Mouse (Mus musculus) CH12.LX (cell line): ENCODE measurements around the gene Kif13a. TPM values are rescaled to one million over a fixed set of nuclear protein-coding genes. Genes with fewer than 3 reads are reported as not detected.

Experiments used
- DNase-seq: peaks from one replicate; pipeline ENCODE4 v3.0.0-alpha.2; 2013; ENCODE audit errors: extremely low read depth
- H3K27ac ChIP-seq: 2 replicates; pipeline ENCODE4 v1.5.1; 2012; ENCODE audit warnings: low read depth, mild to moderate bottlenecking, control low read depth, moderate library complexity; ENCODE audit not compliant: insufficient read depth
- H3K27me3 ChIP-seq: replicated peaks from 2 replicates; pipeline ENCODE3; 2012; ENCODE audit warnings: inconsistent platforms
- H3K36me3 ChIP-seq, 2 experiments: replicated peaks in 1 of 2; 2 replicates each; pipeline versions ENCODE3 to v1.6.1; 2012; ENCODE audit warnings: inconsistent platforms in 1 of 2, low read length in 1 of 2, mild to moderate bottlenecking in 1 of 2, mixed read lengths in 1 of 2, moderate library complexity in 1 of 2; ENCODE audit not compliant: control insufficient read depth in 1 of 2, insufficient read depth in 1 of 2
- H3K4me1 ChIP-seq, 2 experiments: 2 replicates each; pipeline ENCODE4 v1.6.1; 2012; ENCODE audit warnings: inconsistent platforms in 1 of 2, moderate library complexity in 1 of 2; ENCODE audit not compliant: insufficient read depth in 2 of 2, control insufficient read depth in 1 of 2
- H3K4me2 ChIP-seq: 2 replicates; pipeline ENCODE4 v1.6.1; 2012; ENCODE audit warnings: low read depth, mild to moderate bottlenecking, control low read depth; ENCODE audit not compliant: poor library complexity, insufficient read depth, severe bottlenecking
- H3K4me3 ChIP-seq, 3 experiments: fragments of 150-350 bp in 1 of 3; sonication (generic) in 1 of 3; replicated peaks in 1 of 3; 2 replicates each; pipeline versions ENCODE3 to v1.5.1; 2011 to 2012; ENCODE audit warnings: low read depth in 2 of 3, low read length in 2 of 3, mild to moderate bottlenecking in 2 of 3, moderate library complexity in 2 of 3, control low read depth in 1 of 3, improper control_type of control experiment in 1 of 3, inconsistent platforms in 1 of 3, mixed read lengths in 1 of 3; ENCODE audit not compliant: poor library complexity in 1 of 3
- H3K79me2 ChIP-seq: replicated peaks from 2 replicates; pipeline ENCODE4 v1.6.1; 2012; ENCODE audit warnings: mild to moderate bottlenecking, moderate library complexity; ENCODE audit not compliant: control insufficient read depth, poor library complexity, insufficient read depth, severe bottlenecking; ENCODE audit errors: extremely low read depth
- H3K9ac ChIP-seq: 2 replicates; pipeline ENCODE4 v1.6.1; 2012; ENCODE audit warnings: low read depth, mild to moderate bottlenecking, control low read depth, moderate library complexity; ENCODE audit not compliant: insufficient read depth
- H3K9me3 ChIP-seq: replicated peaks from 2 replicates; pipeline ENCODE3; 2012; ENCODE audit warnings: low read length, inconsistent platforms, mixed read lengths
- CHD2 ChIP-seq: IDR thresholded peaks from 2 replicates; pipeline ENCODE4 v1.6.1; 2011; ENCODE audit warnings: low read length, improper control_type of control experiment
- CTCF ChIP-seq, 2 experiments: IDR thresholded peaks in 1 of 2; conservative IDR thresholded peaks in 1 of 2; 2 replicates each; pipeline ENCODE4 v1.5.1; 2011 to 2012; ENCODE audit warnings: low read depth in 2 of 2, low read length in 2 of 2, improper control_type of control experiment in 1 of 2, inconsistent platforms in 1 of 2, mild to moderate bottlenecking in 1 of 2, moderate library complexity in 1 of 2
- E2F4 ChIP-seq: IDR thresholded peaks from 2 replicates; pipeline ENCODE4 v1.6.1; 2011; ENCODE audit warnings: low read depth, low read length, improper control_type of control experiment; ENCODE audit not compliant: insufficient replicate concordance
- EP300 ChIP-seq: IDR thresholded peaks from 2 replicates; pipeline ENCODE4 v1.6.1; 2011; ENCODE audit warnings: low read length, improper control_type of control experiment
- HCFC1 ChIP-seq: IDR thresholded peaks from 2 replicates; pipeline ENCODE4 v1.6.1; 2012; ENCODE audit warnings: low read depth, mild to moderate bottlenecking, inconsistent platforms, low read length, improper control_type of control experiment
- IRF4 ChIP-seq: IDR thresholded peaks from 2 replicates; pipeline ENCODE4 v1.6.1; 2014; ENCODE audit warnings: low read depth, mild to moderate bottlenecking, inconsistent platforms, low read length, improper control_type of control experiment
- JUN ChIP-seq: IDR thresholded peaks from 2 replicates; pipeline ENCODE4 v1.6.1; 2011; ENCODE audit warnings: low read depth, mild to moderate bottlenecking, low read length, improper control_type of control experiment, moderate library complexity; ENCODE audit not compliant: insufficient read depth
- JUND ChIP-seq: conservative IDR thresholded peaks from 2 replicates; pipeline ENCODE4 v1.6.1; 2011; ENCODE audit warnings: low read depth, low read length, improper control_type of control experiment
- MAX ChIP-seq: IDR thresholded peaks from 2 replicates; pipeline ENCODE4 v1.6.1; 2011; ENCODE audit warnings: low read length, improper control_type of control experiment
- MAZ ChIP-seq: IDR thresholded peaks from 2 replicates; pipeline ENCODE4 v1.6.1; 2012; ENCODE audit warnings: low read depth, mild to moderate bottlenecking, inconsistent platforms, low read length, improper control_type of control experiment, moderate library complexity
- MXI1 ChIP-seq: IDR thresholded peaks from 2 replicates; pipeline ENCODE4 v1.6.1; 2011; ENCODE audit warnings: mild to moderate bottlenecking, low read depth, low read length, improper control_type of control experiment
- NELFE ChIP-seq: IDR thresholded peaks from 2 replicates; pipeline ENCODE4 v1.6.1; 2011; ENCODE audit warnings: low read depth, low read length, improper control_type of control experiment
- NRF1 ChIP-seq: IDR thresholded peaks from 2 replicates; pipeline ENCODE4 v1.6.1; 2014; ENCODE audit warnings: low read depth, mild to moderate bottlenecking, inconsistent platforms, low read length, improper control_type of control experiment, moderate library complexity
- PAX5 ChIP-seq: IDR thresholded peaks from 2 replicates; pipeline ENCODE4 v1.6.1; 2012; ENCODE audit warnings: low read length, inconsistent platforms, mixed read lengths
- RAD21 ChIP-seq: IDR thresholded peaks from 2 replicates; pipeline ENCODE4 v1.6.1; 2011; ENCODE audit warnings: low read depth, mild to moderate bottlenecking, low read length, improper control_type of control experiment, moderate library complexity
- RCOR1 ChIP-seq: conservative IDR thresholded peaks from 2 replicates; pipeline ENCODE4 v1.6.1; 2012; ENCODE audit warnings: low read depth, mild to moderate bottlenecking, inconsistent platforms, low read length, improper control_type of control experiment
- SIN3A ChIP-seq: IDR thresholded peaks from 2 replicates; pipeline ENCODE4 v1.6.1; 2012; ENCODE audit warnings: low read length, improper control_type of control experiment, inconsistent platforms
- SMC3 ChIP-seq: IDR thresholded peaks from 2 replicates; pipeline ENCODE4 v1.6.1; 2011; ENCODE audit warnings: low read depth, low read length, improper control_type of control experiment
- TBP ChIP-seq: conservative IDR thresholded peaks from 2 replicates; pipeline ENCODE4 v1.6.1; 2011; ENCODE audit warnings: low read depth, low read length, improper control_type of control experiment
- TCF12 ChIP-seq: IDR thresholded peaks from 2 replicates; pipeline ENCODE4 v1.6.1; 2014; ENCODE audit warnings: low read depth, mild to moderate bottlenecking, inconsistent platforms, low read length, improper control_type of control experiment
- UBTF ChIP-seq: IDR thresholded peaks from 2 replicates; pipeline ENCODE4 v1.6.1; 2012; ENCODE audit warnings: low read depth, mild to moderate bottlenecking, inconsistent platforms, low read length, improper control_type of control experiment, moderate library complexity
- USF1 ChIP-seq: IDR thresholded peaks from 2 replicates; pipeline ENCODE4 v1.6.1; 2014; ENCODE audit warnings: low read depth, mild to moderate bottlenecking, inconsistent platforms, low read length, improper control_type of control experiment
- USF2 ChIP-seq: conservative IDR thresholded peaks from 2 replicates; pipeline ENCODE4 v1.6.1; 2011; ENCODE audit warnings: low read depth, low read length, improper control_type of control experiment
- ZC3H11A ChIP-seq: IDR thresholded peaks from 2 replicates; pipeline ENCODE4 v1.6.1; 2012; ENCODE audit warnings: low read depth, mild to moderate bottlenecking, inconsistent platforms, low read length, improper control_type of control experiment
- ZKSCAN1 ChIP-seq: IDR thresholded peaks from 2 replicates; pipeline ENCODE4 v1.6.1; 2012; ENCODE audit warnings: low read depth, inconsistent platforms, low read length, improper control_type of control experiment, borderline replicate concordance
- ZNF384 ChIP-seq: IDR thresholded peaks from 2 replicates; pipeline ENCODE4 v1.6.1; 2012; ENCODE audit warnings: low read depth, low read length, improper control_type of control experiment, inconsistent platforms
- dilution Hi-C: fragments of 300-500 bp; cut with MboI; formaldehyde crosslinking; loops from 2 replicates; pipeline ENCODE4 v1.14.3; 2020; ENCODE audit warnings: low sequenced_read_pairs; ENCODE audit not compliant: extremely low pct_unique_long_range_greater_than_20kb, extremely low pct_ligation_motif_present
- in situ Hi-C: fragments of 300-500 bp; cut with MboI; formaldehyde crosslinking; loops from 3 replicates; pipeline ENCODE4 v1.14.3; 2019; ENCODE audit warnings: low sequenced_read_pairs, low pct_ligation_motif_present, low pct_unique_long_range_greater_than_20kb, mixed read lengths
- polyA plus RNA-seq: library from polyadenylated mRNA; unstranded; fragments of >175 nt; gene quantifications from 2 replicates; pipeline ENCODE4 v1.2.1, GENCODE M21; 2012; ENCODE audit warnings: low read depth; ENCODE audit not compliant: insufficient read length
- total RNA-seq, 2 experiments: library from RNA; depleted of rRNA; stranded (reverse); fragments of 300-350 nt in 1 of 2; fragments of >200 nt in 1 of 2; gene quantifications; 2 replicates each; pipeline ENCODE4 v1.2.3; 2012 to 2014

Gene Kif13a
- total and polyA plus RNA-seq, 3 experiments: not detected

GRCm38 (mm10) chr13:46819202-46819728 lies 110.4 kb downstream of the Kif13a start:
- TF ChIP-seq PAX5 (no peak), MAX (no peak), MAZ (no peak), TCF12 (no peak), CHD2 (no peak), HCFC1 (no peak), SMC3 (no peak), USF1 (no peak), ZNF384 (no peak), ZKSCAN1 (no peak), TBP (no peak)
- TF ChIP-seq, all 38 proteins: peak for 0
- no peak overlapping the region for H3K9ac ChIP-seq
- in situ Hi-C loops: no loop called here
- no peak overlapping the region for H3K27ac ChIP-seq
- H3K79me2 ChIP-seq: no peaks in the 10 kb centered on the region
- no peak overlapping the region for H3K4me2 ChIP-seq
- dilution Hi-C loops: no loop called here
- no peaks in the 10 kb centered on the region for H3K36me3 ChIP-seq
- H3K4me1 ChIP-seq: peaks cover 3 to 5% of the 10 kb centered on the region in 2 experiments; a peak in 2 of 4 replicates
- DNase-seq: no peak
- H3K27me3 ChIP-seq: no peaks in the 10 kb centered on the region
- H3K4me3 ChIP-seq: no peak overlapping the region
- no peaks in the 10 kb centered on the region for H3K9me3 ChIP-seq

DNA sequence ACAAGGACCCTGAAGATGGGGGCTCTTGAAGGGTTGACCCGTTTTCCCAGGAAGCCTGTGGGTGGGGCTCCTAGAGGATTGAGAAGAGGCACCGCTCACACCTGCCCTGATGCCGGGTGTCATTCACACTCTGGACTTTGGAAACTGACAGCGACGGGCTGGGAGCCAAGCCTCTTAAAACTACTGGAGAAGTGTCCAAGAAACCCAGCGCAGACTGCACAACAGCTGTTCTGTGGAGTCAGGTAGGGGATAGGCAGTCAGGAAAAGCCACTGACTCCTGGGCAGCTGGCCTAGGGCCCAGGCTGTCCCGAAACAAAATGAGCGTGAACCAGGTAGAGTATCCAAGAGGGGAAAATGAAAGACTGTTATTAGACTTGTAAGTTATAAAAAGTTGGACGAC lies 111.3 kb downstream of the Kif13a start:
- H3K36me3 ChIP-seq: no peaks in the 10 kb centered on the region
- H3K4me1 ChIP-seq: peaks cover 3 to 5% of the 10 kb centered on the region in 2 experiments; a peak in 2 of 4 replicates
- H3K4me2 ChIP-seq: no peak overlapping the region
- no peak overlapping the region for H3K4me3 ChIP-seq
- DNase-seq: no peak
- no peaks in the 10 kb centered on the region for H3K9me3 ChIP-seq
- H3K79me2 ChIP-seq: no peaks in the 10 kb centered on the region
- no peak overlapping the region for H3K9ac ChIP-seq
- TF ChIP-seq SIN3A: no peak
- TF ChIP-seq TBP: no peak
- TF ChIP-seq CTCF (conservative IDR thresholded peaks at IDR 0.05 in 1 of 2, IDR thresholded peaks at IDR 0.05 in 1 of 2; ENCODE audit: low read depth in 2 of 2, low read length in 2 of 2): no peak
- TF ChIP-seq UBTF: no peak
- in situ Hi-C loops: no loop called here
- no peaks in the 10 kb centered on the region for H3K27me3 ChIP-seq
- H3K27ac ChIP-seq: no peak overlapping the region
- dilution Hi-C loops: no loop called here

DNA sequence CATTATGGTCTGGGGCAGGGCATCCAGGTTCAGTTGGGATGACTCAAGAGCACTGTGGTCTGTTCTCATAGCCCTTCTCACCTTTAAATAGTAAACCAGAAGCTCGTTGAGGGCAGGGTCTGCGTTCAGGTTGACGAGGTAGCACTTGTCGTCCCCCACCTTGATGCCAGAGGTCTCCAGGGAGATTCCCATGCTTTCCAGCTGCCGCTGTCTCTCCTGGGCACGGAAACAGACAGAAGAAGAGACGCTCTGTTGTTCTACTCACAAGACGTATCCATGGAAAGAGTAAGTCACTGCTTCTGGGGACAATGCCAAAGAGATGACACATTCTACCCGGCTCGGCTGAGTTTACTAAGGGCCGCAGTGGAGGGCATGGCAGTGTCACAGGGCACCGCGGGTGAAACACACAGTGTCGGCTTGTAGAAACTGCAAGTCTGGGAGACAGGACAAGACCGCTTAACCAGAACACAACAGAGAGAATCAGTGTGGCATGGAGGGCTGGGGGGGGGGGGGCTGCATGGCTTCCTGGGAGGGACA lies 117.0 kb downstream of the Kif13a start:
- Histone ChIP-seq H3K27me3 (no peaks in the 10 kb centered on the region), H3K4me1 (peaks cover 0 to 3% of the 10 kb centered on the region in 2 experiments; a peak in 1 of 4 replicates), H3K79me2 (no peaks in the 10 kb centered on the region), H3K27ac (no peak overlapping the region), H3K9ac (no peak overlapping the region), H3K4me2 (no peak overlapping the region), H3K9me3 (peaks cover 2% of the 10 kb centered on the region), H3K4me3 (no peak overlapping the region), H3K36me3 (no peaks in the 10 kb centered on the region)
- no peak for DNase-seq
- in situ Hi-C loops: no loop called here
- dilution Hi-C loops: no loop called here
- TF ChIP-seq IRF4: no peak
- no peak for TF ChIP-seq ZKSCAN1
- TF ChIP-seq NRF1: no peak
- TF ChIP-seq ZC3H11A: no peak
- TF ChIP-seq RCOR1: no peak
- TF ChIP-seq JUND: no peak
- no peak for TF ChIP-seq MAZ
- TF ChIP-seq USF2: no peak
- TF ChIP-seq JUN: no peak
- TF ChIP-seq SMC3: no peak
- no peak for TF ChIP-seq NELFE
- TF ChIP-seq MXI1: no peak
- TF ChIP-seq E2F4: no peak
- TF ChIP-seq CTCF (conservative IDR thresholded peaks at IDR 0.05 in 1 of 2, IDR thresholded peaks at IDR 0.05 in 1 of 2; ENCODE audit: low read depth in 2 of 2, low read length in 2 of 2): no peak
- no peak for TF ChIP-seq EP300
- no peak for TF ChIP-seq RAD21
- TF ChIP-seq MAX: no peak
